Mouse (Mus musculus) CH12.LX (cell line): ENCODE measurements around the gene Emp1. TPM values are rescaled to one million over a fixed set of nuclear protein-coding genes. Genes with fewer than 3 reads are reported as not detected.

Experiments
- DNase-seq: peaks from one replicate; pipeline ENCODE4 v3.0.0-alpha.2; 2013; ENCODE audit errors: extremely low read depth
- H3K27ac ChIP-seq: 2 replicates; pipeline ENCODE4 v1.5.1; 2012; ENCODE audit warnings: low read depth, mild to moderate bottlenecking, control low read depth, moderate library complexity; ENCODE audit not compliant: insufficient read depth
- H3K27me3 ChIP-seq: replicated peaks from 2 replicates; pipeline ENCODE3; 2012; ENCODE audit warnings: inconsistent platforms
- H3K36me3 ChIP-seq, 2 experiments: replicated peaks in 1 of 2; 2 replicates each; pipeline versions ENCODE3 to v1.6.1; 2012; ENCODE audit warnings: inconsistent platforms in 1 of 2, low read length in 1 of 2, mild to moderate bottlenecking in 1 of 2, mixed read lengths in 1 of 2, moderate library complexity in 1 of 2; ENCODE audit not compliant: control insufficient read depth in 1 of 2, insufficient read depth in 1 of 2
- H3K4me1 ChIP-seq, 2 experiments: 2 replicates each; pipeline ENCODE4 v1.6.1; 2012; ENCODE audit warnings: inconsistent platforms in 1 of 2, moderate library complexity in 1 of 2; ENCODE audit not compliant: insufficient read depth in 2 of 2, control insufficient read depth in 1 of 2
- H3K4me2 ChIP-seq: 2 replicates; pipeline ENCODE4 v1.6.1; 2012; ENCODE audit warnings: low read depth, mild to moderate bottlenecking, control low read depth; ENCODE audit not compliant: poor library complexity, insufficient read depth, severe bottlenecking
- H3K4me3 ChIP-seq, 3 experiments: fragments of 150-350 bp in 1 of 3; sonication (generic) in 1 of 3; replicated peaks in 1 of 3; 2 replicates each; pipeline versions ENCODE3 to v1.5.1; 2011 to 2012; ENCODE audit warnings: low read depth in 2 of 3, low read length in 2 of 3, mild to moderate bottlenecking in 2 of 3, moderate library complexity in 2 of 3, control low read depth in 1 of 3, improper control_type of control experiment in 1 of 3, inconsistent platforms in 1 of 3, mixed read lengths in 1 of 3; ENCODE audit not compliant: poor library complexity in 1 of 3
- H3K79me2 ChIP-seq: replicated peaks from 2 replicates; pipeline ENCODE4 v1.6.1; 2012; ENCODE audit warnings: mild to moderate bottlenecking, moderate library complexity; ENCODE audit not compliant: control insufficient read depth, poor library complexity, insufficient read depth, severe bottlenecking; ENCODE audit errors: extremely low read depth
- H3K9ac ChIP-seq: 2 replicates; pipeline ENCODE4 v1.6.1; 2012; ENCODE audit warnings: low read depth, mild to moderate bottlenecking, control low read depth, moderate library complexity; ENCODE audit not compliant: insufficient read depth
- H3K9me3 ChIP-seq: replicated peaks from 2 replicates; pipeline ENCODE3; 2012; ENCODE audit warnings: low read length, inconsistent platforms, mixed read lengths
- BHLHE40 ChIP-seq: IDR thresholded peaks from 2 replicates; pipeline ENCODE4 v1.6.1; 2011; ENCODE audit warnings: mild to moderate bottlenecking, low read depth, low read length, improper control_type of control experiment
- CHD2 ChIP-seq: IDR thresholded peaks from 2 replicates; pipeline ENCODE4 v1.6.1; 2011; ENCODE audit warnings: low read length, improper control_type of control experiment
- CTCF ChIP-seq, 2 experiments: IDR thresholded peaks in 1 of 2; conservative IDR thresholded peaks in 1 of 2; 2 replicates each; pipeline ENCODE4 v1.5.1; 2011 to 2012; ENCODE audit warnings: low read depth in 2 of 2, low read length in 2 of 2, improper control_type of control experiment in 1 of 2, inconsistent platforms in 1 of 2, mild to moderate bottlenecking in 1 of 2, moderate library complexity in 1 of 2
- ELF1 ChIP-seq: IDR thresholded peaks from 2 replicates; pipeline ENCODE4 v1.6.1; 2014; ENCODE audit warnings: low read depth, mild to moderate bottlenecking, inconsistent platforms, low read length, improper control_type of control experiment
- EP300 ChIP-seq: IDR thresholded peaks from 2 replicates; pipeline ENCODE4 v1.6.1; 2011; ENCODE audit warnings: low read length, improper control_type of control experiment
- ETS1 ChIP-seq: conservative IDR thresholded peaks from 2 replicates; pipeline ENCODE4 v1.6.1; 2012; ENCODE audit warnings: low read depth, mild to moderate bottlenecking, inconsistent platforms, low read length, improper control_type of control experiment, moderate library complexity
- GABPA ChIP-seq: IDR thresholded peaks from 2 replicates; pipeline ENCODE4 v1.6.1; 2012; ENCODE audit warnings: low read depth, low read length, improper control_type of control experiment, inconsistent platforms; ENCODE audit not compliant: insufficient replicate concordance
- HCFC1 ChIP-seq: IDR thresholded peaks from 2 replicates; pipeline ENCODE4 v1.6.1; 2012; ENCODE audit warnings: low read depth, mild to moderate bottlenecking, inconsistent platforms, low read length, improper control_type of control experiment
- IRF4 ChIP-seq: IDR thresholded peaks from 2 replicates; pipeline ENCODE4 v1.6.1; 2014; ENCODE audit warnings: low read depth, mild to moderate bottlenecking, inconsistent platforms, low read length, improper control_type of control experiment
- MAX ChIP-seq: IDR thresholded peaks from 2 replicates; pipeline ENCODE4 v1.6.1; 2011; ENCODE audit warnings: low read length, improper control_type of control experiment
- MAZ ChIP-seq: IDR thresholded peaks from 2 replicates; pipeline ENCODE4 v1.6.1; 2012; ENCODE audit warnings: low read depth, mild to moderate bottlenecking, inconsistent platforms, low read length, improper control_type of control experiment, moderate library complexity
- MEF2A ChIP-seq: IDR thresholded peaks from 2 replicates; pipeline ENCODE4 v1.6.1; 2014; ENCODE audit warnings: low read depth, mild to moderate bottlenecking, inconsistent platforms, low read length, improper control_type of control experiment, borderline replicate concordance
- MXI1 ChIP-seq: IDR thresholded peaks from 2 replicates; pipeline ENCODE4 v1.6.1; 2011; ENCODE audit warnings: mild to moderate bottlenecking, low read depth, low read length, improper control_type of control experiment
- MYC ChIP-seq: IDR thresholded peaks from 2 replicates; pipeline ENCODE4 v1.6.1; 2011; ENCODE audit warnings: low read depth, mild to moderate bottlenecking, improper control_type of control experiment, low read length
- NRF1 ChIP-seq: IDR thresholded peaks from 2 replicates; pipeline ENCODE4 v1.6.1; 2014; ENCODE audit warnings: low read depth, mild to moderate bottlenecking, inconsistent platforms, low read length, improper control_type of control experiment, moderate library complexity
- POLR2A ChIP-seq: IDR thresholded peaks from 2 replicates; pipeline ENCODE4 v1.6.1; 2011; ENCODE audit warnings: low read depth, mild to moderate bottlenecking, improper control_type of control experiment, low read length
- POLR2AphosphoS2 ChIP-seq: IDR thresholded peaks from 2 replicates; pipeline ENCODE4 v1.6.1; 2011; ENCODE audit warnings: low read depth, low read length, improper control_type of control experiment
- RAD21 ChIP-seq: IDR thresholded peaks from 2 replicates; pipeline ENCODE4 v1.6.1; 2011; ENCODE audit warnings: low read depth, mild to moderate bottlenecking, low read length, improper control_type of control experiment, moderate library complexity
- SIN3A ChIP-seq: IDR thresholded peaks from 2 replicates; pipeline ENCODE4 v1.6.1; 2012; ENCODE audit warnings: low read length, improper control_type of control experiment, inconsistent platforms
- SMC3 ChIP-seq: IDR thresholded peaks from 2 replicates; pipeline ENCODE4 v1.6.1; 2011; ENCODE audit warnings: low read depth, low read length, improper control_type of control experiment
- TBP ChIP-seq: conservative IDR thresholded peaks from 2 replicates; pipeline ENCODE4 v1.6.1; 2011; ENCODE audit warnings: low read depth, low read length, improper control_type of control experiment
- TCF12 ChIP-seq: IDR thresholded peaks from 2 replicates; pipeline ENCODE4 v1.6.1; 2014; ENCODE audit warnings: low read depth, mild to moderate bottlenecking, inconsistent platforms, low read length, improper control_type of control experiment
- USF1 ChIP-seq: IDR thresholded peaks from 2 replicates; pipeline ENCODE4 v1.6.1; 2014; ENCODE audit warnings: low read depth, mild to moderate bottlenecking, inconsistent platforms, low read length, improper control_type of control experiment
- USF2 ChIP-seq: conservative IDR thresholded peaks from 2 replicates; pipeline ENCODE4 v1.6.1; 2011; ENCODE audit warnings: low read depth, low read length, improper control_type of control experiment
- ZC3H11A ChIP-seq: IDR thresholded peaks from 2 replicates; pipeline ENCODE4 v1.6.1; 2012; ENCODE audit warnings: low read depth, mild to moderate bottlenecking, inconsistent platforms, low read length, improper control_type of control experiment
- dilution Hi-C: fragments of 300-500 bp; cut with MboI; formaldehyde crosslinking; loops from 2 replicates; pipeline ENCODE4 v1.14.3; 2020; ENCODE audit warnings: low sequenced_read_pairs; ENCODE audit not compliant: extremely low pct_unique_long_range_greater_than_20kb, extremely low pct_ligation_motif_present
- in situ Hi-C: fragments of 300-500 bp; cut with MboI; formaldehyde crosslinking; loops from 3 replicates; pipeline ENCODE4 v1.14.3; 2019; ENCODE audit warnings: low sequenced_read_pairs, low pct_ligation_motif_present, low pct_unique_long_range_greater_than_20kb, mixed read lengths
- polyA plus RNA-seq: library from polyadenylated mRNA; unstranded; fragments of >175 nt; gene quantifications from 2 replicates; pipeline ENCODE4 v1.2.1, GENCODE M21; 2012; ENCODE audit warnings: low read depth; ENCODE audit not compliant: insufficient read length
- total RNA-seq, 2 experiments: library from RNA; depleted of rRNA; stranded (reverse); fragments of 300-350 nt in 1 of 2; fragments of >200 nt in 1 of 2; gene quantifications; 2 replicates each; pipeline ENCODE4 v1.2.3; 2012 to 2014

Gene Emp1
- total and polyA plus RNA-seq, 3 experiments, result 1.9 to 11.3 (median 7.0) TPM

DNA sequence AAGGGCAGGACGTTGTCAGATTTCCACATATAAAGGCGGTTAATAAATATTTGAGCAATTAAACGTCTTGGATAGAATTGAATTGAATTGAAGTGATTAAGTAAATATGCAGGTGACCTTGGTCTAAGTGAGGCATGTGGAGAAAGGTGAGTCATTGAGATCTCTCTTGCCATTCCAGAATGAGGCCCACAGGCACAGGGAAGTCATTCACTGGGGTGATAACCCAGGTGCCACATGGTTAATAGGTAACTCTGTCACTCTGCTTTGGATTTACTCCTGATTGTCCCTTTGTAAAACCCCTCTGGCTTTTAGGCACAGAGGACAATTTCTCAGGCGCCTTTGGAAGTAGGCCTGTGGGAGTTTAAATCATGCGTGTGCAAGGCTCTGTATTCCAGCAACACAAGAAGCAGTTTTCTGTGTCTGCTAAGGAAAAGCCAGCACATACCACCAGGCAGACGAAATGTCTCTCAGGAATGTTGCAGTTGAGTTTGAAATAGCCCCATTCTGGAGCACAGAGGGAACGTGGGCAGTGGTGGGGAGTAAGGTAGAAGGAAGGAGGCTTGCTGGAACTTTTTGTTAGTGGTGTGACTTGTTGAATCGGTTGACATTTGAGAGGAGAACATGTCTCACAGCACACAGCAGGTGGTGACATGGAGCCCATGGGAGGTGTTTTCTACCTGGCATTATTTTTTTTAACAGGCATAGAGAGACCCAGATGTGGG is 23.6 kb downstream of the Emp1 start:
- dilution Hi-C loops (no loop called here), in situ Hi-C loops (no loop called here)
- H3K4me3 ChIP-seq, result no peak overlapping the region
- TF ChIP-seq SIN3A (no peak), CTCF (conservative IDR thresholded peaks at IDR 0.05 in 1 of 2, IDR thresholded peaks at IDR 0.05 in 1 of 2; ENCODE audit: low read depth in 2 of 2, low read length in 2 of 2) (no peak), ETS1 (no peak), USF1 (no peak), MAX (no peak), MYC (no peak), POLR2A (no peak), NRF1 (no peak), TBP (no peak), IRF4 (no peak)
- no peaks in the 10 kb centered on the region for H3K36me3 ChIP-seq
- no peak overlapping the region for H3K4me2 ChIP-seq
- no peak for DNase-seq
- H3K79me2 ChIP-seq, result no peaks in the 10 kb centered on the region
- H3K27ac ChIP-seq, result no peak overlapping the region
- no peaks in the 10 kb centered on the region for H3K27me3 ChIP-seq
- no peak overlapping the region for H3K9ac ChIP-seq
- no peaks in the 10 kb centered on the region for H3K4me1 ChIP-seq
- no peaks in the 10 kb centered on the region for H3K9me3 ChIP-seq

DNA sequence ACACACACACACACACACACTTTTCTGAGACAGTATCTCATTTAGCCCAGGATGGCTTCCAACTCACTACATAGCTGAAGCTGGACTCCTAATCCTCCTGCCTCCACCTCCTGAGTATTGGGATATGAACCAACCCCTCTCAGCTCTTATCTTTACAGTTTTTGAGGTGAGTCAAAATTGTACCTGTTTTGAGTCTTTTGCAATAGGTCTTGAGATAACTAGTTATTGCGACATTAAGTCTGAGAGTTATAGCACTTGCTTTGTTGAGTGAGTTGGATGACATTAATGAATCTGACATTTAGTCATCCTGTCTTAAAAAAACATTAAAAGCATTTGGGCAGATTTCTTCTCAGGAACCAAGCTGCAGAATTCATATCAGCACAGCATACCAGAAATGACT is 25.3 kb downstream of the Emp1 start:
- dilution Hi-C loops, result no loop called here

More for the DNA sequence above, 25.3 kb downstream of the Emp1 start:
- no peaks in the 10 kb centered on the region for H3K79me2 ChIP-seq
- H3K27ac ChIP-seq, result no peak overlapping the region
- TF ChIP-seq BHLHE40 (no peak), TBP (no peak), MXI1 (no peak), USF2 (no peak), SMC3 (no peak), GABPA (no peak), POLR2AphosphoS2 (no peak), TCF12 (no peak), EP300 (no peak), CHD2 (no peak), POLR2A (no peak), MYC (no peak), MAZ (no peak), ELF1 (no peak), ZC3H11A (no peak), CTCF (conservative IDR thresholded peaks at IDR 0.05 in 1 of 2, IDR thresholded peaks at IDR 0.05 in 1 of 2; ENCODE audit: low read depth in 2 of 2, low read length in 2 of 2) (no peak), HCFC1 (no peak), MEF2A (no peak), RAD21 (no peak), MAX (no peak)
- H3K9me3 ChIP-seq, result no peaks in the 10 kb centered on the region
- H3K27me3 ChIP-seq, result no peaks in the 10 kb centered on the region
- H3K9ac ChIP-seq, result no peak overlapping the region
- no peaks in the 10 kb centered on the region for H3K4me1 ChIP-seq
- in situ Hi-C loops, result no loop called here
- no peak overlapping the region for H3K4me2 ChIP-seq
- H3K36me3 ChIP-seq, result no peaks in the 10 kb centered on the region
- no peak overlapping the region for H3K4me3 ChIP-seq
- no peak for DNase-seq
